Mouse (Mus musculus) MEL-GATA-1-ER (cell line): ENCODE data around the gene Themis3.
"Not testable (repeated sequence)": the region's sequence is repeated elsewhere in the genome, so short reads cannot be mapped to it uniquely, and the experiment has no call there.

Experiments
- DNase-seq: peaks from one replicate; pipeline ENCODE4 v3.0.0-alpha.2; 2012; ENCODE audit warnings: low read depth; ENCODE audit errors: extremely low read depth

Themis3 gene

GRCm38 (mm10) chr17:66558404-66559317 lies 35.8 kb downstream of the Themis3 start:
- DNase-seq, result no peak

GRCm38 (mm10) chr17:66552690-66553089 lies 41.7 kb downstream of the Themis3 start:
- no peak for DNase-seq

- no peak for DNase-seq
These were observed 43.9 kb downstream of the Themis3 start for GRCm38 (mm10) chr17:66550486-66550885.

- DNase-seq, result no peak
These were observed 62.1 kb downstream of the Themis3 start for GRCm38 (mm10) chr17:66532285-66532684.

- DNase-seq, result no peak
These were observed 71.0 kb downstream of the Themis3 start for GRCm38 (mm10) chr17:66523396-66523795.

- DNase-seq, result not testable (repeated sequence)
These were observed 71.8 kb downstream of the Themis3 start for GRCm38 (mm10) chr17:66522631-66523030.

GRCm38 (mm10) chr17:66519554-66520553 lies 74.6 kb downstream of the Themis3 start, which contains the start of gene Rab12:
Gene Rab12, minus strand, starts transcription at chr17:66519729.
- DNase-seq, result peak; percentile 40

- DNase-seq, result no peak
These were observed 75.4 kb downstream of the Themis3 start for GRCm38 (mm10) chr17:66518877-66519553.

- no peak for DNase-seq
These were observed 77.5 kb downstream of the Themis3 start for GRCm38 (mm10) chr17:66516953-66517352.

- DNase-seq, result no peak
These were observed 80.0 kb downstream of the Themis3 start for GRCm38 (mm10) chr17:66514288-66514995.

- no peak for DNase-seq
These were observed 82.0 kb downstream of the Themis3 start for GRCm38 (mm10) chr17:66512202-66512956.

- no peak for DNase-seq
These were observed 84.2 kb downstream of the Themis3 start for GRCm38 (mm10) chr17:66510221-66510683.

GRCm38 (mm10) chr17:66507049-66507954 lies 87.1 kb downstream of the Themis3 start:
- no peak for DNase-seq

- DNase-seq, result no peak
These were observed 89.5 kb downstream of the Themis3 start for GRCm38 (mm10) chr17:66504964-66505363.
